Mouse (Mus musculus) monocyte, adult 5-6 weeks (primary cell): ENCODE results near the gene Etfdh. TPM values are rescaled to one million over a fixed set of nuclear protein-coding genes. Genes with fewer than 3 reads are reported as not detected.

ENCODE experiments used
- ATAC-seq: fragments of 153-309, 156-312 bp; replicated peaks from 2 replicates; pipeline ENCODE4 v1.8.0; 2017; ENCODE audit warnings: mild to moderate bottlenecking; ENCODE audit not compliant: low TSS enrichment, insufficient number of reproducible peaks, severe bottlenecking, poor library complexity, low FRiP score
- total RNA-seq: library from RNA; stranded (forward); fragments of 200-1000, 200-491, 200-594 nt; gene quantifications from 3 replicates; pipeline ENCODE4 v1.2.3, GENCODE M21; 2017

The Etfdh gene
- total RNA-seq, 1 experiment from 2014 or later: 34.8 TPM

DNA sequence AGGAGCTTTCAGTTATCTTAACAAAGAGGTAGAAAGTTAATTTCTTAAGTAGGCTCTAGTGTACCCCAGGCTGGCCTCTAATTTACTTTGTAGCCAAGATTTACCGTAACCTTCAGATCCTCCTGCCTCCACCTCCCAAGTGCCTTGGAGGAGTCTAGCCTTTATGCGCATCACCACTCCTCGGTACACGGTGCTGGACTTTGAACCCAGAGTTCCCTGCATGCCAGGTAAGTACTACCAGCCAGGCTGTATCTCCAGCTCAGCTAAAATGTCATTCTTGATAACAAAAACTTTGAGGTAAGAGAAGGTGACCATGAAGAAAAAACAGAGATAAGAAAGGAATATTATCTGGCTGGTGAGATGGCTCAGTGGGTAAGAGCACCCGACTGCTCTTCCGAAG, 68.7 kb downstream of the Etfdh start:
- ATAC-seq: no peak

DNA sequence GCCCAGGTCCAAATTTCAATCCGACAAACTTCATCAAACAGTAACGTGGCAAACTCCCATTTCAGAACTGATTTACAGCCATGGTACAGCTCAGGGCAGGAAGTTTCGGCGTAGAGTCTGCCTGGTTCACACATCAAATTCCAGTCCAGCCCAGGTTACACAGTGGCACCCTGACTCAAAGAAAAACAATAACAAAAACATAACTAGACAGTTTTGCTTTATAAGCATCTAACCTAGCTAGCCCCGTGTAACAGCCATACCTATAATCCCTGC, 69.6 kb downstream of the Etfdh start:
- no peak for ATAC-seq

DNA sequence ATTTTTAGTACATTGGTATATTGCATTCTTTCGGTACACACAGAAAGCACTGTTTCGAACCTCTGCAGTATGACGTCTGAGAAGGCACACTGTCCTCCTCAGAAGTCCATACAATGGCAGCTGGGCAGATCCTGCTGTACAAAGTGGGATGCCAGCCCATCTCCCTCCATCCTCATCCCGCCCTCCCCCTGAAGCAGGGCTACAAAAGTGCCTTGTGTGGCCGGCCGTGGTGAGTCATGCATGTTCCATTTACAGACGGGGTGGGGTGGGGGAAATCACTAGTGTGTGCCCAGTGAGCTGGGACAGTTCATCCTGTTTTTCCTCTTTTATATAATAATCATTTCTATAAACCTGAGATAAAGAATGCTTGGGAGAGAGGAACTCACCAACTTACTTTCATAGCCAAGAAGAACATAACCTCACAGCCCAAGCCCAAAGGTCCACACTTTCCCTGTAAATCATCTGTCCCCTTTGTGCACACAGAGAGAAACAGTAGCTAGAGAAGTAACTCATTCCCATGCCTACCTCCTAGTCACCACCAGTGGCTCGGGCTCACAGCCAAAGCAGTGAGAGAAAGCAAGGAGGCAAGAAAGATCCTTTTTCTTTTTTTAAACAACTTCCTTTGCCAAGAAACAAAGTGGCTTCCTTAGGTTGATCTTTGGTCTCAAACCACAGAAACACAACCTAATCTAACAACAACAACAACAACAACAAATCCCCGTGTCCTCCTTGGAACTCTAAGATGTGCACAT, 70.1 kb downstream of the Etfdh start:
- ATAC-seq: no peak

DNA sequence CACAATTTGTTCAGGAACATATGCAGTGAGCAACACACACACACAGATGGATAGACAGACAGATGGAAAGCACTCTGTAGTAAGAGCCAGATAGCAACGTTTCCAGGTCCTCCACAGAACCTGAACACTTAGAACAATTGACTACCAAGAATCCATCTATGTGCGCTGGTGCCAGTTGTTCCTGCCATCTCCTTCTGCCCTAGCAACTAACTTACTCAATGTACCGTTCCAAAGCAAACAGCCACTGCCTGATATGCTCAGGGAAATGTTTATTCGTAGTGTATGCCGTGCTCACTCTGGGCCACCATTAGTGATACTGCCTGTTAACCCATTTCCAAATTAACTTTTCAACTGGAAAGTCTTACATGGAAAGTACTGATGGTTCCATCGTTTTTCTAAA, 74.2 kb downstream of the Etfdh start:
- no peak for ATAC-seq

Other genes with a start within 250 kb of the Etfdh start
- 3.0 to 6.5 TPM (median 5.7 TPM) in 3 replicates for gene Fnip2, start 61.7 kb downstream of the Etfdh start, total RNA-seq
- gene Ppid, start 38.2 kb downstream of the Etfdh start, total RNA-seq: 99.2 to 136 TPM (median 131 TPM) in 3 replicates
- gene 4930579G24Rik, start 421 bp downstream of the Etfdh start, total RNA-seq: 4.4 to 5.3 TPM in 2 of 3 replicates, not detected in the other
- gene Rxfp1, start 108.4 kb upstream of the Etfdh start, total RNA-seq: 0.10 TPM in 1 of 3 replicates, not detected in the others
- gene Tmem144, start 223.3 kb upstream of the Etfdh start, total RNA-seq: 0.29 TPM in 1 of 3 replicates, not detected in the others